Mouse (Mus musculus): ENCODE measurements at regions not wholly inside any gene's neighbourhood (a gene's known extent, or its start where the extent isn't known, plus 50 kb on each side); places are given as distances from the start of the nearest gene placed in this dataset.

DNA sequence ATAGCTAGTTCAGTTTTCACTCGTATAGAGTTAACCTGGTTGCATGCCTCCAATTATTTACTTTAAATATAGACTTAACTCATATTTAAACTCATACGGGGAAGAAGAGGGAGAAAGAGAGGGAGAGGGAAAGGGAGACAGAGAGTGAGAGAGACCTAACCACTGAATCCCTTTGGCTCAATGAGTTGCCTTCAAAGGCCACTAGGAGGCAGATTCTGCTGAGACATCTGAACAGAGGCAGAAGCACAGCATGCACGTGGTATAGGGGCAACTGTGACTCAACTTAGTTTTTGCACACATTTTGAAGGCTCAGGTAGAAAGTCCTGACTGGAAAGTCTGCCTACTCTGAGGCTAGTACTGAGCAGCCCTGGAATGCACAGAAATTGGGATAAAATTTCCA, 942.9 kb upstream of the 1700009N14Rik start:
- H3K27me3 ChIP-seq (ENCODE audit: control insufficient read depth, insufficient read depth, low read depth, low read length), result no peaks in the 10 kb centered on the region
- H3K4me3 ChIP-seq (ENCODE audit: low read depth, low read length), result no peak overlapping the region
- 85% methylated on average over 3 of the region's 3 CpGs for WGBS
- H3K4me2 ChIP-seq (ENCODE audit: low read length), result no peak overlapping the region
- no peaks in the 10 kb centered on the region for H3K4me1 ChIP-seq (ENCODE audit: control insufficient read depth, insufficient read depth, low read length)
- no peaks in the 10 kb centered on the region for H3K9me3 ChIP-seq (replicated peaks; ENCODE audit: control insufficient read depth, low read length, poor library complexity, severe bottlenecking)
- no peaks in the 10 kb centered on the region for H3K36me3 ChIP-seq (ENCODE audit: control insufficient read depth, insufficient read depth, low read length)
- no peak overlapping the region for H3K27ac ChIP-seq (ENCODE audit: low read length)
- H3K9ac ChIP-seq (ENCODE audit: low read depth, low read length), result no peak overlapping the region
- no peak for ATAC-seq

DNA sequence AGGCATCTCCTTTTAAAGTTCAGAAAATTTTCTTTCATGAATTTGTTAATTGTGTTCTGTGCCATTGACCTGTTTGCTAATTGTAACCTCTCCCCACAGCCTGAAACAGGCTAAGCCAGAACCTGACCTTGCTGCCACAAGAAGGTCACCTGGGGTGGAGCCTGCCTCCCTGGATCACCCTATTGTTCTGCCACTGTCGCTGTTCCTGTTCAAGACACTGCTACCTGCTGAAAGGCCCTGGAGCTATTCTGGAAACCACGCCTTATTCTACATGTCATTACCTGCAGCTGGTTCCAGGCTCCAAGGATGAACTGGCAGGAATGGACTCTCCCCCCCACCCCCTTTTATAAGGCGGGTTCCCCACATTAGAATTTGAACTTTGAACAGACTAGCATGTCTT, 931.0 kb upstream of the 1700009N14Rik start:
- Histone ChIP-seq H3K4me1 (ENCODE audit: control insufficient read depth, insufficient read depth, low read length) (no peaks in the 10 kb centered on the region), H3K36me3 (ENCODE audit: control insufficient read depth, insufficient read depth, low read length) (no peaks in the 10 kb centered on the region), H3K9me3 (replicated peaks; ENCODE audit: control insufficient read depth, low read length, poor library complexity, severe bottlenecking) (no peaks in the 10 kb centered on the region), H3K9ac (ENCODE audit: low read depth, low read length) (no peak overlapping the region), H3K4me3 (ENCODE audit: low read depth, low read length) (no peak overlapping the region), H3K27ac (ENCODE audit: low read length) (no peak overlapping the region), H3K4me2 (ENCODE audit: low read length) (no peak overlapping the region), H3K27me3 (ENCODE audit: control insufficient read depth, insufficient read depth, low read depth, low read length) (no peaks in the 10 kb centered on the region)
- WGBS, result 60% methylated on average over 3 of the region's 3 CpGs
- ATAC-seq, result no peak

Data from midbrain, embryonic 16.5 days (tissue).